Mouse (Mus musculus): ENCODE data around the gene Lrrc73. TPM values are rescaled to one million over a fixed set of nuclear protein-coding genes. Genes with fewer than 3 reads are reported as not detected.

Gene Lrrc73
- polyA plus RNA-seq (2017; shearing (Covaris generic)): not detected

GRCm38 (mm10) chr17:46253452-46254084, at the start of gene Lrrc73:
Lrrc73 (plus strand) TSS chr17:46253531.

GRCm38 (mm10) chr17:46247512-46248188, 5.7 kb upstream of the Lrrc73 start, which contains the start of the genes Polr1c and Yipf3:
Polr1c (minus strand) TSS chr17:46248054.
Yipf3 (plus strand) TSS chr17:46248080.

GRCm38 (mm10) chr17:46282483-46283123, 29.3 kb downstream of the Lrrc73 start, which contains the start of gene Tjap1:
Tjap1 (minus strand) TSS chr17:46283026.

GRCm38 (mm10) chr17:46297364-46298219, 44.3 kb downstream of the Lrrc73 start, which contains the start of gene Dlk2:
Dlk2 (plus strand) TSS chr17:46297421.

Other genes with a start within 250 kb of the Lrrc73 start
- gene Vegfa, start 221.2 kb upstream of the Lrrc73 start, polyA plus RNA-seq (2017; shearing (Covaris generic)): 2.8 TPM
- gene Mrps18a, start 142.5 kb upstream of the Lrrc73 start, polyA plus RNA-seq (2017; shearing (Covaris generic)): 75.2 TPM
- 1.0 TPM for gene Rsph9, start 109.3 kb upstream of the Lrrc73 start, polyA plus RNA-seq (2017; shearing (Covaris generic))
- gene Mad2l1bp, start 100.0 kb upstream of the Lrrc73 start, polyA plus RNA-seq (2017; shearing (Covaris generic)): 35.9 TPM
- 62.6 TPM for gene Gtpbp2, start 92.5 kb upstream of the Lrrc73 start, polyA plus RNA-seq (2017; shearing (Covaris generic))
- 3.1 TPM for gene Polh, start 50.9 kb upstream of the Lrrc73 start, polyA plus RNA-seq (2017; shearing (Covaris generic))
- gene Xpo5, start 50.7 kb upstream of the Lrrc73 start, polyA plus RNA-seq (2017; shearing (Covaris generic)): 23.4 TPM
- 69.3 TPM for gene Polr1c, start 5.5 kb upstream of the Lrrc73 start, polyA plus RNA-seq (2017; shearing (Covaris generic))
- 150 TPM for gene Yipf3, start 5.5 kb upstream of the Lrrc73 start, polyA plus RNA-seq (2017; shearing (Covaris generic))
- gene Tjap1, start 29.5 kb downstream of the Lrrc73 start, polyA plus RNA-seq (2017; shearing (Covaris generic)): 57.7 TPM
- gene Dlk2, start 43.9 kb downstream of the Lrrc73 start, polyA plus RNA-seq (2017; shearing (Covaris generic)): not detected
- gene Abcc10, start 74.8 kb downstream of the Lrrc73 start, polyA plus RNA-seq (2017; shearing (Covaris generic)): 6.7 TPM
- gene Zfp318, start 130.2 kb downstream of the Lrrc73 start, polyA plus RNA-seq (2017; shearing (Covaris generic)): 10.6 TPM
- gene Crip3, start 175.4 kb downstream of the Lrrc73 start, polyA plus RNA-seq (2017; shearing (Covaris generic)): not detected
- not detected for gene Slc22a7, start 184.9 kb downstream of the Lrrc73 start, polyA plus RNA-seq (2017; shearing (Covaris generic))
- 0.13 TPM for gene Ttbk1, start 234.1 kb downstream of the Lrrc73 start, polyA plus RNA-seq (2017; shearing (Covaris generic))
- gene Dnph1, start 243.2 kb downstream of the Lrrc73 start, polyA plus RNA-seq (2017; shearing (Covaris generic)): 0.96 TPM